Mouse (Mus musculus) heart, postnatal 4 days (tissue): ENCODE data around the gene Nav3. TPM values are rescaled to one million over a fixed set of nuclear protein-coding genes. Genes with fewer than 3 reads are reported as not detected.
"Not testable (repeated sequence)": the region's sequence is repeated elsewhere in the genome, so short reads cannot be mapped to it uniquely, and the experiment has no call there.

Experiments used
- DNase-seq: peaks from one replicate; pipeline ENCODE4 v3.0.0; 2021
- total RNA-seq, 2 experiments: library from RNA; stranded (reverse); gene quantifications; 2 replicates each; pipeline ENCODE4 v1.2.3; 2021

Nav3 gene
- total RNA-seq, 2 experiments from 2014 or later, result 9.6 to 16.4 TPM

- no peak for DNase-seq
Measured at GRCm38 (mm10) chr10:110072355-110072754, 383.6 kb downstream of the Nav3 start.

- DNase-seq, result no peak
Measured at GRCm38 (mm10) chr10:110061166-110061565, 394.8 kb downstream of the Nav3 start.

GRCm38 (mm10) chr10:110037547-110037946, 418.5 kb downstream of the Nav3 start:
- no peak for DNase-seq

- DNase-seq, result no peak
Measured at GRCm38 (mm10) chr10:110034582-110035099, 421.4 kb downstream of the Nav3 start.

GRCm38 (mm10) chr10:110024897-110025296, 431.1 kb downstream of the Nav3 start:
- DNase-seq, result not testable (repeated sequence)

GRCm38 (mm10) chr10:110022100-110022499, 433.9 kb downstream of the Nav3 start:
- DNase-seq, result no peak

- no peak for DNase-seq
Measured at GRCm38 (mm10) chr10:110019266-110019866, 436.6 kb downstream of the Nav3 start.

GRCm38 (mm10) chr10:110001328-110001727, 454.7 kb downstream of the Nav3 start:
- not testable (repeated sequence) for DNase-seq

- peak; percentile 18 for DNase-seq
Measured at GRCm38 (mm10) chr10:110000755-110001247, 455.2 kb downstream of the Nav3 start.

- DNase-seq, result no peak
Measured at GRCm38 (mm10) chr10:109999904-110000303, 456.1 kb downstream of the Nav3 start.

- peak; percentile 16 for DNase-seq
Measured at GRCm38 (mm10) chr10:109994302-109994701, 461.7 kb downstream of the Nav3 start.

- no peak for DNase-seq
Measured at GRCm38 (mm10) chr10:109985824-109986485, 470.0 kb downstream of the Nav3 start.

GRCm38 (mm10) chr10:109976351-109976750, 479.7 kb downstream of the Nav3 start:
- DNase-seq, result no peak

GRCm38 (mm10) chr10:109974177-109974576, 481.8 kb downstream of the Nav3 start:
- no peak for DNase-seq

GRCm38 (mm10) chr10:109973483-109973882, 482.5 kb downstream of the Nav3 start:
- DNase-seq, result no peak

GRCm38 (mm10) chr10:109950296-109950695, 505.7 kb downstream of the Nav3 start:
- no peak for DNase-seq

GRCm38 (mm10) chr10:109929319-109929622, 526.7 kb downstream of the Nav3 start:
- no peak for DNase-seq

- DNase-seq, result no peak
Measured at GRCm38 (mm10) chr10:109928547-109929318, 527.3 kb downstream of the Nav3 start.

GRCm38 (mm10) chr10:109926149-109926548, 529.9 kb downstream of the Nav3 start:
- no peak for DNase-seq

- no peak for DNase-seq
Measured at GRCm38 (mm10) chr10:109924136-109924535, 531.9 kb downstream of the Nav3 start.

- DNase-seq, result peak; percentile 36
Measured at GRCm38 (mm10) chr10:109921368-109921767, 534.6 kb downstream of the Nav3 start.

GRCm38 (mm10) chr10:109920607-109921187, 535.3 kb downstream of the Nav3 start:
- DNase-seq, result peak; percentile 75

- DNase-seq, result peak; percentile 11
Measured at GRCm38 (mm10) chr10:109919515-109919914, 536.5 kb downstream of the Nav3 start.
